10 mouse cellular contexts compared by ENCODE assay signal in the genomic region with DNA sequence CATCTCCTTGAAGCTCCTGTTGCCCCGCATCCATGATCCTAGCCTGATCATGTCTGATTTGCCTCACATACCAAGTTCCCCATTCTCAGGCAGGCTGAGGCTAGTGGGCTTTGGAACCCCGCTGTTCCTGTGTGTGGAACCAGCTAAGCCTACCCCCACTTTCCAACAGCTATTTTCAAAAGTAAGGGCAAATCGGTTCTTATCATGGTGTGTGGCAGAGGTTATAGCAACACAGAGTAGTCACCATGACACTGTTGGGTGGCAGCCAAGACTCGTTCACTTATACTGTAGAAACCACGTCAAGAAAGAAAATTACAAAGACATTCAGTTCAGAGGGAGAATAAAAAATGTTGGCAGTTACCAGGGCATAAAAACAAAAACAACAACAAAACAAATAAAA.
DNase-seq lines count a peak whose midpoint lies in the region; ATAC-seq and TF ChIP-seq lines count a peak whose summit lies in the region.
"Had no signal": no experiment of that assay in that cellular context is flagged by ENCODE, and none has a peak within 500 bp of the region (broad histone marks: within the 10 kb centered on the region; RNA-seq: fewer than 3 reads in every experiment).

No protein-coding gene starts in this region.

- no peaks in the 10 kb centered on the region for H3K27me3 ChIP-seq in hindbrain, embryonic 16.5 days (replicated peaks; ENCODE audit: control insufficient read depth, insufficient read depth, low read length)
- no peaks in the 10 kb centered on the region for H3K27me3 ChIP-seq in cerebellum, adult 2 months (ENCODE audit: control insufficient read depth, insufficient read depth, low read length)
- H3K27me3 ChIP-seq: intestine, embryonic 15.5 days had no signal

- H3K27ac ChIP-seq in hindbrain, embryonic 16.5 days (ENCODE audit: low read depth, low read length), result peak overlapping the region; percentile 34; the same call in 1 of the 2 replicates
- H3K27ac ChIP-seq in cerebellum, adult 2 months (ENCODE audit: insufficient read depth, low read length), result no peak overlapping the region
- H3K27ac ChIP-seq: intestine, embryonic 15.5 days had no signal

- H3K4me3 ChIP-seq in hindbrain, embryonic 16.5 days (ENCODE audit: low read length), result no peak overlapping the region
- no peak overlapping the region for H3K4me3 ChIP-seq in cerebellum, adult 2 months (replicated peaks; ENCODE audit: insufficient read depth, low read depth, low read length)
- H3K4me3 ChIP-seq: intestine, embryonic 15.5 days; myocyte had no signal

- peak; percentile 89 for DNase-seq in heart, adult 11 months
- DNase-seq in heart, postnatal 25 days (ENCODE audit: low spot score), result no peak
- DNase-seq in 3T3-L1 (ENCODE audit: low read depth, low spot score), result peak; percentile 5
- peak; percentile 65 for DNase-seq in adrenal gland, postnatal 25 days
- no peak for DNase-seq in embryo, embryonic 9.5 days (ENCODE audit: extremely low spot score)
- no peak for DNase-seq in cerebellum, postnatal 4 days (ENCODE audit: low spot score in 2 of 2)
- DNase-seq in cerebellum, adult 2 months, result no peak

- ATAC-seq in hindbrain, embryonic 16.5 days, result 0 out of 2 replicates have a peak, but pooled peaks have one; percentile 27
- ATAC-seq: intestine, embryonic 15.5 days had no signal

- H3K9ac ChIP-seq in hindbrain, embryonic 16.5 days (ENCODE audit: low read depth, low read length), result no peak overlapping the region
- H3K9ac ChIP-seq: intestine, embryonic 15.5 days had no signal

- TF ChIP-seq CTCF in cerebellum, adult 2 months (IDR thresholded peaks at IDR 0.05; ENCODE audit: borderline replicate concordance, insufficient read depth, low read depth, low read length), result no peak

- no peaks in the 10 kb centered on the region for H3K9me3 ChIP-seq in hindbrain, embryonic 16.5 days (ENCODE audit: control insufficient read depth, low read length)
- H3K9me3 ChIP-seq: intestine, embryonic 15.5 days had no signal

- intact Hi-C loops in heart, postnatal 25 days (cut with DNase I), result no loop called here

- no peak for TF ChIP-seq POLR2A in cerebellum, adult 2 months (IDR thresholded peaks at IDR 0.05; ENCODE audit: borderline replicate concordance, insufficient read depth, low read length)

- H3K36me3 ChIP-seq in hindbrain, embryonic 16.5 days (ENCODE audit: control insufficient read depth, insufficient read depth, low read length), result no peaks in the 10 kb centered on the region
- H3K36me3 ChIP-seq: intestine, embryonic 15.5 days had no signal

- WGBS in hindbrain, embryonic 16.5 days, result 51% methylated on average over 5 of the region's 5 CpGs
- 32% methylated on average over 5 of the region's 5 CpGs for WGBS in cerebellum, adult 2 months

- peaks cover 4% of the 10 kb centered on the region; the same call in 1 of the 2 replicates for H3K4me1 ChIP-seq in hindbrain, embryonic 16.5 days (ENCODE audit: control insufficient read depth, insufficient read depth, low read depth, low read length)
- H3K4me1 ChIP-seq in cerebellum, adult 2 months (ENCODE audit: control insufficient read depth, insufficient read depth, low read length), result no peaks in the 10 kb centered on the region

- no peak overlapping the region for H3K4me2 ChIP-seq in hindbrain, embryonic 16.5 days (ENCODE audit: low read length)
- H3K4me2 ChIP-seq: intestine, embryonic 15.5 days had no signal

Comparison
In these comparisons a context has a peak if more than half of its experiments do, and no peak if none do; other contexts are left out.
1. DNase-seq: peak in heart, adult 11 months (single experiment), 3T3-L1 (single experiment) and adrenal gland, postnatal 25 days (single experiment); none in heart, postnatal 25 days (single experiment), embryo, embryonic 9.5 days (single experiment), cerebellum, postnatal 4 days (0 of 2) and cerebellum, adult 2 months (0 of 2).